Comparison of ENCODE assay signal across 28 mouse cellular contexts in genomic region chr14:54560527-54561242, GRCm38 (mm10).
"Had no signal": no experiment of that assay in that cellular context is flagged by ENCODE, and none has a peak within 500 bp of the region (broad histone marks: within the 10 kb centered on the region; RNA-seq: fewer than 3 reads in every experiment).

No protein-coding gene starts in this region.

- ATAC-seq: hindbrain, embryonic 16.5 days; inflammation-experienced regulatory T-cells, adult 6 months; intestine, embryonic 15.5 days; intestine, postnatal 0 days; liver, postnatal 0 days had no signal

- H3K9me3 ChIP-seq: heart, embryonic 10.5 days; heart, embryonic 12.5 days; hindbrain, embryonic 10.5 days; hindbrain, embryonic 12.5 days; intestine, embryonic 15.5 days; limb, embryonic 10.5 days; limb, embryonic 12.5 days; liver, embryonic 13.5 days; liver, embryonic 15.5 days had no signal

- DNase-seq: gastrocnemius, postnatal 10 days; gastrocnemius, postnatal 25 days; heart, adult 18-20 months; heart, postnatal 10 days; heart, postnatal 4 days; kidney, adult 18-20 months; kidney, adult 8-10 months; kidney, postnatal 10 days; kidney, postnatal 25 days; kidney, postnatal 4 days; liver; liver, embryonic 13.5 days; liver, postnatal 0 days had no signal

- H3K9ac ChIP-seq: heart, embryonic 12.5 days; hindbrain, embryonic 12.5 days; hindbrain, embryonic 14.5 days; intestine, embryonic 15.5 days; limb, embryonic 12.5 days; liver, embryonic 13.5 days; liver, embryonic 15.5 days; liver, postnatal 0 days had no signal

- H3K4me3 ChIP-seq: heart, embryonic 10.5 days; heart, embryonic 12.5 days; hindbrain, embryonic 10.5 days; hindbrain, embryonic 12.5 days; intestine, embryonic 15.5 days; layer of hippocampus, adult 2 months; left cerebral cortex, adult 2 months; limb, embryonic 10.5 days; limb, embryonic 12.5 days; liver, embryonic 13.5 days; liver, embryonic 15.5 days had no signal

- H3K4me1 ChIP-seq: heart, embryonic 10.5 days; heart, embryonic 12.5 days; hindbrain, embryonic 10.5 days; hindbrain, embryonic 12.5 days; intestine, embryonic 15.5 days; limb, embryonic 10.5 days; limb, embryonic 12.5 days; liver, embryonic 13.5 days; liver, embryonic 15.5 days had no signal

- H3K4me2 ChIP-seq: heart, embryonic 12.5 days; hindbrain, embryonic 12.5 days; hindbrain, embryonic 14.5 days; intestine, embryonic 15.5 days; limb, embryonic 12.5 days; liver, embryonic 11.5 days; liver, embryonic 13.5 days; liver, embryonic 15.5 days had no signal

- H3K27me3 ChIP-seq: heart, embryonic 12.5 days; hindbrain, embryonic 12.5 days; intestine, embryonic 15.5 days; limb, embryonic 12.5 days; liver, embryonic 15.5 days had no signal

- H3K36me3 ChIP-seq: heart, embryonic 10.5 days; heart, embryonic 12.5 days; hindbrain, embryonic 10.5 days; hindbrain, embryonic 12.5 days; intestine, embryonic 15.5 days; limb, embryonic 10.5 days; limb, embryonic 12.5 days; liver, embryonic 13.5 days; liver, embryonic 15.5 days had no signal

- H3K27ac ChIP-seq: heart, embryonic 10.5 days; hindbrain, embryonic 10.5 days; hindbrain, embryonic 12.5 days; hindbrain, embryonic 14.5 days; intestine, embryonic 15.5 days; layer of hippocampus, adult 2 months; left cerebral cortex, adult 2 months; limb, embryonic 10.5 days; limb, embryonic 12.5 days; liver, embryonic 13.5 days; liver, embryonic 15.5 days had no signal
